Mouse (Mus musculus) c-Kit-negative CD71-positive TER-119-positive erythroid progenitor cells, embryonic 14.5 days (primary cell): ENCODE results near the gene Il10.
"Not testable (repeated sequence)": the region's sequence is repeated elsewhere in the genome, so short reads cannot be mapped to it uniquely, and the experiment has no call there.

Experiments
- DNase-seq: peaks from one replicate; pipeline ENCODE4 v3.0.0-alpha.2; 2013; ENCODE audit warnings: low read depth, low spot score

Gene Il10

GRCm38 (mm10) chr1:131020425-131021310, 1.0 kb downstream of the Il10 start:
- no peak for DNase-seq

- DNase-seq, result no peak
These were observed 1.8 kb downstream of the Il10 start for GRCm38 (mm10) chr1:131021438-131021837.

- DNase-seq, result no peak
These were observed 2.4 kb downstream of the Il10 start for GRCm38 (mm10) chr1:131021900-131022590.

GRCm38 (mm10) chr1:131022591-131023249, 3.1 kb downstream of the Il10 start:
- DNase-seq, result no peak

GRCm38 (mm10) chr1:131023250-131023858, 3.7 kb downstream of the Il10 start:
- DNase-seq, result not testable (repeated sequence)

GRCm38 (mm10) chr1:131024900-131025842, 5.5 kb downstream of the Il10 start:
- no peak for DNase-seq

GRCm38 (mm10) chr1:131025843-131026190, 6.2 kb downstream of the Il10 start:
- no peak for DNase-seq

GRCm38 (mm10) chr1:131029215-131029614, 9.6 kb downstream of the Il10 start:
- DNase-seq, result no peak

- no peak for DNase-seq
These were observed 10.6 kb downstream of the Il10 start for GRCm38 (mm10) chr1:131030261-131030660.

- DNase-seq, result no peak
These were observed 11.6 kb downstream of the Il10 start for GRCm38 (mm10) chr1:131031267-131031666.

GRCm38 (mm10) chr1:131038001-131038400, 18.4 kb downstream of the Il10 start:
- no peak for DNase-seq

- no peak for DNase-seq
These were observed 18.9 kb downstream of the Il10 start for GRCm38 (mm10) chr1:131038415-131039017.

- DNase-seq, result no peak
These were observed 19.8 kb downstream of the Il10 start for GRCm38 (mm10) chr1:131039479-131039878.

- no peak for DNase-seq
These were observed 22.6 kb downstream of the Il10 start for GRCm38 (mm10) chr1:131042263-131042662.

GRCm38 (mm10) chr1:131042721-131043120, 23.1 kb downstream of the Il10 start:
- DNase-seq, result no peak

GRCm38 (mm10) chr1:131043636-131044035, 24.0 kb downstream of the Il10 start:
- no peak for DNase-seq

GRCm38 (mm10) chr1:131045723-131046355, 26.2 kb downstream of the Il10 start:
- DNase-seq, result no peak

GRCm38 (mm10) chr1:131046607-131047006, 27.0 kb downstream of the Il10 start:
- no peak for DNase-seq

- DNase-seq, result no peak
These were observed 28.6 kb downstream of the Il10 start for GRCm38 (mm10) chr1:131048121-131048863.
